Mouse (Mus musculus): ENCODE measurements at regions not wholly inside any gene's neighbourhood (a gene's known extent, or its start where the extent isn't known, plus 50 kb on each side); places are given as distances from the start of the nearest gene placed in this dataset.

DNA sequence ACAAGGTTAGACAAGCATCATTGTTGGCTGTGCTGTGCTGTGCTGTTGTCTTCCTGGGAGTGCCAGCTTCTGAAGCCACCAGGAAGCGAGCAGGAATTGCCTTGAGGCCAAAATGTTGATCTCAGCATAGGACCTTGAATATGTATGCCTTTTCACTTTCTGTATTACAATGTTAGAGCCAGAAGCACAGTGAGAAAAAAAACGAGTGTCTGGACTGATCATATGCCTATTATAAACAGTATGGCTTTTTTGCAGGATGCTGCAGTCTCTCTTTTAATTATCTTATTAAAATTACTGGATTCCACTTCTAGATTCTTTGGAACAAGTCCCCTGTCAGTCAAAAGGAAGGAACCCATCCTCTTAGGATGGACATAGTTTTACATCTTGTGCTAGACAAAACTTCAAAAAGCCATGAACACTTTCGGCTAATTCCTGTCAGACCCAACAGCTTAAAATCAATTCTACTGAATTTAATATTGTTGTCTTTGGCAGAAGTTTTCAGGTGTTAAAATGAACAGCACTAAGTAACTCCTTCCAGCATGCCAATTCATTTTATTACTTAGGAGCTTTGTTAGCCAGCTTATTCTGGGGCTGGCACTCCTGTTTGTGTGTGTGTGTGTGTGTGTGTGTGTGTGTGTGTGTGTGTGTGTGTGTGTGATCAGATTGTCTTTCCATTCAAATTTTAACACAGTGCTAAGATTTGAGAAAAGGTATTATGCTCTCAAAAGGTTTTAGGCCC lies 220.8 kb upstream of the Adgrl4 start:
- H3K36me3 ChIP-seq (ENCODE audit: insufficient read depth, low read length) = no peaks in the 10 kb centered on the region
- no peak overlapping the region for H3K4me3 ChIP-seq (replicated peaks; ENCODE audit: low read depth, low read length)
- no peak overlapping the region for H3K9ac ChIP-seq (ENCODE audit: low read depth, low read length)
- no peaks in the 10 kb centered on the region for H3K4me1 ChIP-seq (replicated peaks; ENCODE audit: insufficient read depth, low read length)
- DNase-seq (ENCODE audit: low spot score) (no peak), ATAC-seq (replicated peaks; ENCODE audit: low FRiP score, low read depth) (no peak)
- H3K4me2 ChIP-seq (ENCODE audit: low read length) = no peak overlapping the region
- no peaks in the 10 kb centered on the region for H3K9me3 ChIP-seq (replicated peaks; ENCODE audit: low read length)
- WGBS = 70% methylated on average over 3 of the region's 3 CpGs
- no peak overlapping the region for H3K27ac ChIP-seq
- no peaks in the 10 kb centered on the region for H3K27me3 ChIP-seq (ENCODE audit: insufficient read depth, low read length)
- no peak for TF ChIP-seq CTCF (IDR thresholded peaks at IDR 0.05; ENCODE audit: low read depth)

- no peak overlapping the region for H3K4me2 ChIP-seq (ENCODE audit: low read length)
- H3K36me3 ChIP-seq (ENCODE audit: insufficient read depth, low read length) = no peaks in the 10 kb centered on the region
- 12% methylated on average over 3 of the region's 3 CpGs for WGBS
- no peaks in the 10 kb centered on the region for H3K9me3 ChIP-seq (replicated peaks; ENCODE audit: low read length)
- peak; percentile 85 for TF ChIP-seq CTCF (IDR thresholded peaks at IDR 0.05; ENCODE audit: low read depth)
- H3K27ac ChIP-seq = no peak overlapping the region
- ATAC-seq (replicated peaks; ENCODE audit: low FRiP score, low read depth) = no peak
- no peak overlapping the region for H3K4me3 ChIP-seq (replicated peaks; ENCODE audit: low read depth, low read length)
- no peak overlapping the region for H3K9ac ChIP-seq (ENCODE audit: low read depth, low read length)
- peak; percentile 64 for DNase-seq (ENCODE audit: low spot score)
- no peaks in the 10 kb centered on the region for H3K27me3 ChIP-seq (ENCODE audit: insufficient read depth, low read length)
- H3K4me1 ChIP-seq (replicated peaks; ENCODE audit: insufficient read depth, low read length) = no peaks in the 10 kb centered on the region
Measured at GRCm38 (mm10) chr3:151222407-151222806, 215.3 kb upstream of the Adgrl4 start.

GRCm38 (mm10) chr3:151252458-151252857 lies 185.2 kb upstream of the Adgrl4 start:
- no peaks in the 10 kb centered on the region for H3K27me3 ChIP-seq (ENCODE audit: insufficient read depth, low read length)
- no peak overlapping the region for H3K4me3 ChIP-seq (replicated peaks; ENCODE audit: low read depth, low read length)
- H3K9me3 ChIP-seq (replicated peaks; ENCODE audit: low read length) = no peaks in the 10 kb centered on the region
- no peak for DNase-seq (ENCODE audit: low spot score)
- no peaks in the 10 kb centered on the region for H3K36me3 ChIP-seq (ENCODE audit: insufficient read depth, low read length)
- H3K9ac ChIP-seq (ENCODE audit: low read depth, low read length) = no peak overlapping the region
- H3K27ac ChIP-seq = no peak overlapping the region
- TF ChIP-seq CTCF (IDR thresholded peaks at IDR 0.05; ENCODE audit: low read depth) = no peak
- H3K4me1 ChIP-seq (replicated peaks; ENCODE audit: insufficient read depth, low read length) = no peaks in the 10 kb centered on the region
- 74% methylated on average over 2 of the region's 2 CpGs for WGBS
- H3K4me2 ChIP-seq (ENCODE audit: low read length) = no peak overlapping the region
- ATAC-seq (replicated peaks; ENCODE audit: low FRiP score, low read depth) = no peak

- TF ChIP-seq CTCF (IDR thresholded peaks at IDR 0.05; ENCODE audit: low read depth) = no peak
- Histone ChIP-seq H3K36me3 (ENCODE audit: insufficient read depth, low read length) (no peaks in the 10 kb centered on the region), H3K4me1 (replicated peaks; ENCODE audit: insufficient read depth, low read length) (no peaks in the 10 kb centered on the region), H3K27me3 (ENCODE audit: insufficient read depth, low read length) (no peaks in the 10 kb centered on the region), H3K9ac (ENCODE audit: low read depth, low read length) (no peak overlapping the region), H3K4me3 (replicated peaks; ENCODE audit: low read depth, low read length) (no peak overlapping the region), H3K4me2 (ENCODE audit: low read length) (no peak overlapping the region), H3K27ac (no peak overlapping the region), H3K9me3 (replicated peaks; ENCODE audit: low read length) (no peaks in the 10 kb centered on the region)
- WGBS = 70% methylated on average over 3 of the region's 3 CpGs
- ATAC-seq (replicated peaks; ENCODE audit: low FRiP score, low read depth) (no peak), DNase-seq (ENCODE audit: low spot score) (no peak)
Measured at GRCm38 (mm10) chr3:151262821-151263220, 174.9 kb upstream of the Adgrl4 start.

- H3K4me1 ChIP-seq (replicated peaks; ENCODE audit: insufficient read depth, low read length) = no peaks in the 10 kb centered on the region
- H3K27me3 ChIP-seq (ENCODE audit: insufficient read depth, low read length) = no peaks in the 10 kb centered on the region
- ATAC-seq (replicated peaks; ENCODE audit: low FRiP score, low read depth) = no peak
- H3K9ac ChIP-seq (ENCODE audit: low read depth, low read length) = no peak overlapping the region
- no peak overlapping the region for H3K4me2 ChIP-seq (ENCODE audit: low read length)
- H3K36me3 ChIP-seq (ENCODE audit: insufficient read depth, low read length) = no peaks in the 10 kb centered on the region
- DNase-seq (ENCODE audit: low spot score) = no peak
- H3K27ac ChIP-seq = no peak overlapping the region
- peak; percentile 25; the same call in 1 of the 2 replicates for TF ChIP-seq CTCF (IDR thresholded peaks at IDR 0.05; ENCODE audit: low read depth)
- H3K9me3 ChIP-seq (replicated peaks; ENCODE audit: low read length) = no peaks in the 10 kb centered on the region
- 30% methylated on average over 2 of the region's 2 CpGs for WGBS
- no peak overlapping the region for H3K4me3 ChIP-seq (replicated peaks; ENCODE audit: low read depth, low read length)
Measured at GRCm38 (mm10) chr3:151265658-151266057, 172.0 kb upstream of the Adgrl4 start.

GRCm38 (mm10) chr3:151269514-151269913 lies 168.2 kb upstream of the Adgrl4 start:
- Histone ChIP-seq H3K4me1 (replicated peaks; ENCODE audit: insufficient read depth, low read length) (no peaks in the 10 kb centered on the region), H3K27ac (no peak overlapping the region), H3K9ac (ENCODE audit: low read depth, low read length) (no peak overlapping the region), H3K27me3 (ENCODE audit: insufficient read depth, low read length) (no peaks in the 10 kb centered on the region), H3K9me3 (replicated peaks; ENCODE audit: low read length) (no peaks in the 10 kb centered on the region), H3K36me3 (ENCODE audit: insufficient read depth, low read length) (no peaks in the 10 kb centered on the region), H3K4me2 (ENCODE audit: low read length) (no peak overlapping the region), H3K4me3 (replicated peaks; ENCODE audit: low read depth, low read length) (no peak overlapping the region)
- DNase-seq (ENCODE audit: low spot score) (no peak), ATAC-seq (replicated peaks; ENCODE audit: low FRiP score, low read depth) (no peak)
- 82% methylated on average over 2 of the region's 2 CpGs for WGBS
- no peak for TF ChIP-seq CTCF (IDR thresholded peaks at IDR 0.05; ENCODE audit: low read depth)

GRCm38 (mm10) chr3:151283829-151284228 lies 153.9 kb upstream of the Adgrl4 start:
- no peak overlapping the region for H3K4me2 ChIP-seq (ENCODE audit: low read length)
- ATAC-seq (replicated peaks; ENCODE audit: low FRiP score, low read depth) (no peak), DNase-seq (ENCODE audit: low spot score) (no peak)
- no peak overlapping the region for H3K9ac ChIP-seq (ENCODE audit: low read depth, low read length)
- TF ChIP-seq CTCF (IDR thresholded peaks at IDR 0.05; ENCODE audit: low read depth) = no peak
- no peak overlapping the region for H3K4me3 ChIP-seq (replicated peaks; ENCODE audit: low read depth, low read length)
- 92% methylated on average over 1 of the region's 1 CpGs for WGBS
- no peaks in the 10 kb centered on the region for H3K36me3 ChIP-seq (ENCODE audit: insufficient read depth, low read length)
- no peaks in the 10 kb centered on the region for H3K27me3 ChIP-seq (ENCODE audit: insufficient read depth, low read length)
- no peaks in the 10 kb centered on the region for H3K4me1 ChIP-seq (replicated peaks; ENCODE audit: insufficient read depth, low read length)
- no peak overlapping the region for H3K27ac ChIP-seq
- H3K9me3 ChIP-seq (replicated peaks; ENCODE audit: low read length) = no peaks in the 10 kb centered on the region
